Mouse (Mus musculus): ENCODE measurements around the gene Dnah5.

- TF ChIP-seq CTCF (IDR thresholded peaks at IDR 0.05; ENCODE audit: low read depth) (no peak), EP300 (IDR thresholded peaks at IDR 0.05; ENCODE audit: low read depth) (no peak)
These were observed 123.4 kb downstream of the Dnah5 start for GRCm38 (mm10) chr15:28326985-28327384.
